Mouse (Mus musculus) embryonic facial prominence, embryonic 10.5 days (tissue): ENCODE data around the gene St14. TPM values are rescaled to one million over a fixed set of nuclear protein-coding genes. Genes with fewer than 3 reads are reported as not detected.
"Not testable (repeated sequence)": the region's sequence is repeated elsewhere in the genome, so short reads cannot be mapped to it uniquely, and the experiment has no call there.

Experiments used
- DNase-seq: peaks from one replicate; pipeline ENCODE4 v3.0.0-alpha.2; 2017; ENCODE audit warnings: low spot score
- H3K27ac ChIP-seq: fragments of 300-500 bp; sonication (generic); replicated peaks from 2 replicates; pipeline ENCODE4 v1.5.1; 2016; ENCODE audit warnings: mild to moderate bottlenecking
- H3K27me3 ChIP-seq: fragments of 300-500 bp; sonication (generic); replicated peaks from 2 replicates; pipeline ENCODE4 v1.6.1; 2016; ENCODE audit warnings: low read depth, mild to moderate bottlenecking; ENCODE audit not compliant: poor library complexity, severe bottlenecking
- H3K36me3 ChIP-seq: fragments of 300-500 bp; sonication (generic); replicated peaks from 2 replicates; pipeline ENCODE4 v1.6.1; 2016; ENCODE audit warnings: mild to moderate bottlenecking, moderate library complexity
- H3K4me1 ChIP-seq: fragments of 300-500 bp; sonication (generic); 2 replicates; pipeline ENCODE4 v1.6.1; 2016
- H3K4me3 ChIP-seq: fragments of 300-500 bp; sonication (generic); 2 replicates; pipeline ENCODE4 v1.5.1; 2016; ENCODE audit warnings: mild to moderate bottlenecking, moderate library complexity
- H3K9me3 ChIP-seq: fragments of 300-500 bp; sonication (generic); 2 replicates; pipeline ENCODE4 v1.6.1; 2016; ENCODE audit warnings: mild to moderate bottlenecking
- WGBS: fragments of 180-500 bp; shearing (Covaris S2); methylation state at CpG from one replicate; pipeline ENCODE4 v1.1.7; 2016; 5-methylcytosine and 5-hydroxymethylcytosine counted together
- polyA plus RNA-seq: library from polyadenylated mRNA; unstranded; fragments of >200 nt; fragmentation: Nextera tagmentation; extraction: Ambion mirVana; gene quantifications from 2 replicates; pipeline ENCODE4 v1.2.1, GENCODE M21; 2016

St14 gene
- polyA plus RNA-seq, 1 experiment from 2014 or later, result 15.8 TPM

DNA sequence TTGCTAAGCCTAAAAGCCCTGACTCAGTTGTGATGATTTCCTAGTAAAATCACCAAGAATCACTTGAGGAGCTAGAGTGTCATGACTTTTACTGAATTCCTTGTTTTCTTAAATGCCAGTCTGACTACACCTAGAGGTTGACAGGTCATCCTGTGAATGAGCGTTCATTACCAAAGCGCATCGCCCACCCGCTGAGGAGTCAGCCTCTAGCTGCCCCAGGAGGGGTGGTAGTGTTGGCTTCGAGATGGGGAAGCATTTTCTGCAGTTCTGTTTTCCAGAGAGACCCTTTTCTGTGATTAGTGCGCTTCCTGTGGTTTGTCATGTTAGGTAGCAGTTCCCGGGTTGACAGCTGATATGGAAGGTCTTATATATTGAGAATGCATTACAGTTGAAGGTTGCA lies 57.9 kb downstream of the St14 start:
- H3K27ac ChIP-seq, result no peak overlapping the region
- WGBS, result 76% methylated on average over 7 of the region's 7 CpGs
- no peaks in the 10 kb centered on the region for H3K9me3 ChIP-seq
- H3K27me3 ChIP-seq, result no peaks in the 10 kb centered on the region
- DNase-seq, result no peak
- H3K4me3 ChIP-seq, result no peak overlapping the region
- H3K36me3 ChIP-seq, result peaks cover 9% of the 10 kb centered on the region
- H3K4me1 ChIP-seq, result no peaks in the 10 kb centered on the region

DNA sequence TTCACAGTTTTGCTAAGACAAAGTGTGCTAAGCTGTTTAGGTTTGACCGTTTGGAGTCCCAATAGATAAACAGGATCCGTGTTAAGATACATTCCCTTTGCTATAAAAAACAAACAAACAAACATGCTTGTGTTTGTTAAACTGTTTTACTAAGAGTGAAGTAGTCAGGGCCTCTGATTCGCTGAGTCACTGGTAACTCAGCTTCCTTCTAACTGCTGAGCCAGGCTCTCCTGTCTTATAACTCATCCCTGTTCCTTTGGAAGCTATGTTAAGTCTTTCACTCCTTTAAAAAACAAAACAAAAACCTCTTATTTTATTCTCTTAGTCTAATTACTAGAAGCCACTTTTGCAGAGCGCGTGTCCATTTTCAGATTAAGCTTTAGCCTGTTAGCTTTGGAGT lies 59.4 kb downstream of the St14 start:
- H3K9me3 ChIP-seq, result no peaks in the 10 kb centered on the region
- no peaks in the 10 kb centered on the region for H3K27me3 ChIP-seq
- H3K36me3 ChIP-seq, result peaks cover 21% of the 10 kb centered on the region
- H3K4me1 ChIP-seq, result no peaks in the 10 kb centered on the region
- no peak for DNase-seq
- no peak overlapping the region for H3K4me3 ChIP-seq
- WGBS, result 88% methylated on average over 5 of the region's 5 CpGs
- H3K27ac ChIP-seq, result no peak overlapping the region

GRCm38 (mm10) chr9:31070706-31071105 lies 60.9 kb downstream of the St14 start:
- Histone ChIP-seq H3K36me3 (peaks cover 36% of the 10 kb centered on the region), H3K4me1 (no peaks in the 10 kb centered on the region), H3K27ac (no peak overlapping the region), H3K9me3 (no peaks in the 10 kb centered on the region), H3K4me3 (no peak overlapping the region), H3K27me3 (no peaks in the 10 kb centered on the region)
- 96% methylated on average over 8 of the region's 8 CpGs for WGBS
- no peak for DNase-seq

- H3K9me3 ChIP-seq, result no peaks in the 10 kb centered on the region
- peaks cover 68% of the 10 kb centered on the region for H3K36me3 ChIP-seq
- no peaks in the 10 kb centered on the region for H3K27me3 ChIP-seq
- no peaks in the 10 kb centered on the region for H3K4me1 ChIP-seq
- DNase-seq, result no peak
- no peak overlapping the region for H3K27ac ChIP-seq
- H3K4me3 ChIP-seq, result no peak overlapping the region
- 86% methylated on average over 2 of the region's 2 CpGs for WGBS
These were observed 72.9 kb downstream of the St14 start for GRCm38 (mm10) chr9:31058723-31059122.

- not testable (repeated sequence) for H3K4me3 ChIP-seq, H3K27me3 ChIP-seq, H3K27ac ChIP-seq, DNase-seq, H3K4me1 ChIP-seq, H3K9me3 ChIP-seq
- WGBS, result 92% methylated on average over 6 of the region's 6 CpGs
- peaks cover 34% of the 10 kb centered on the region for H3K36me3 ChIP-seq
These were observed 80.1 kb downstream of the St14 start for GRCm38 (mm10) chr9:31051509-31051908.

GRCm38 (mm10) chr9:31050208-31050607 lies 81.4 kb downstream of the St14 start:
- Histone ChIP-seq H3K4me1 (no peaks in the 10 kb centered on the region), H3K27ac (no peak overlapping the region), H3K27me3 (no peaks in the 10 kb centered on the region), H3K4me3 (no peak overlapping the region), H3K9me3 (no peaks in the 10 kb centered on the region), H3K36me3 (peaks cover 24% of the 10 kb centered on the region)
- no peak for DNase-seq
- WGBS, result 95% methylated on average over 5 of the region's 5 CpGs

Other genes with a start within 250 kb of the St14 start
- 7.2 and 9.1 TPM in 2 replicates for gene Adamts15, start 209.4 kb downstream of the St14 start, polyA plus RNA-seq
- 0.57 and 0.93 TPM in 2 replicates for gene Adamts8, start 189.3 kb downstream of the St14 start, polyA plus RNA-seq
- 4.5 and 5.0 TPM in 2 replicates for gene Zbtb44, start 101.2 kb downstream of the St14 start, polyA plus RNA-seq
- gene Aplp2, start 80.0 kb upstream of the St14 start, polyA plus RNA-seq, result 201 and 228 TPM in 2 replicates
- 8.1 and 8.3 TPM in 2 replicates for gene Prdm10, start 148.7 kb upstream of the St14 start, polyA plus RNA-seq